8 mouse cellular contexts compared by ENCODE assay signal in the genomic region with DNA sequence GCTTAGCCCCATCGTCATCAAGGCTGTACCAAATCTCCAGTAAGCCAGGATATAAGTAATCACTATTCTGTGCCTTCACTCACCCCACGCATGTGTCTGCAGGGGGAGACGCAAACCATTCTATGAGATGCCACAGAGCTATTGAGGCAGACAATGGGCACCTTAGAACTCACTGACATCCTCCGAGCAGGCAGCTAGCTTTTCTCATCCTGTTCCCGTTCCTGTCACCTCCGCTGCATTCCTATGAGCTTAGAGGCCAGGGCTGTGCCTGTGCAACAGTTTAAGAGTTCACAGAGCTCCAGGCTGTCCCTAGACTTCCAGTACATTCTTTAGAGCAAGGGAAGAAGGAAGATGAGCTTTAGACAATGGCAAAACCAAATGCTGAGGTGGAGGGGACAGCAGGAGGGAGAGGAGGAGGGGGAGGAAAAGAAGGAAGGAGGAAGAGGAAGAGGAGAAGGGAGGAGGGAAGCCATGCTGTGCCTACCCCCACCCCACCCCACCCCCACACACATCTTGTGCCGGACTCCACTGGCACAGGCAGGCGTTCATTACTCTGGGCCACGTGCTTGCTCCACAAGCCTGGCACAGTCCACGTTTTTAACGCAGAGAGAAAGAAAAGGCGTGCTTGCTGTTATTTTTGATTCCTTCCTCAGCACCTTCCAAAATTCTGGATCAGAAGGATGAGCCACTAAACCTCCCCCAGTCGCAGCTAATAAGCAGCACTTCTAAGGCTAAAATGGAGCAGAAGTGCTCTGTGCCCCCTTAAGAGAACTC. TPM values are rescaled to one million over a fixed set of nuclear protein-coding genes. Genes with fewer than 3 reads are reported as not detected.
A peak's percentile ranks its signal among the peaks of the same experiment; 100 is the strongest.
DNase-seq lines count a peak whose midpoint lies in the region; ATAC-seq and TF ChIP-seq lines count a peak whose summit lies in the region.

No protein-coding gene starts in this region.

- no peaks in the 10 kb centered on the region for H3K27me3 ChIP-seq in heart, embryonic 10.5 days (ENCODE audit: insufficient read depth, poor library complexity, severe bottlenecking)
- H3K27me3 ChIP-seq in liver, adult 2 months (ENCODE audit: control insufficient read depth, insufficient read depth, low read length): no peaks in the 10 kb centered on the region
- H3K27me3 ChIP-seq in limb, embryonic 12.5 days: no peaks in the 10 kb centered on the region

- H3K27ac ChIP-seq in heart, embryonic 10.5 days: peak overlapping the region; percentile 72
- H3K27ac ChIP-seq in liver, adult 2 months (replicated peaks; ENCODE audit: insufficient read depth, low read depth, low read length): no peak overlapping the region
- H3K27ac ChIP-seq in limb, embryonic 12.5 days: 0 out of 2 replicates have a peak overlapping the region, but pooled peaks have one; percentile 23

- peaks cover 11% of the 10 kb centered on the region for H3K36me3 ChIP-seq in heart, embryonic 10.5 days
- H3K36me3 ChIP-seq in liver, adult 2 months (ENCODE audit: control insufficient read depth, insufficient read depth, low read length): no peaks in the 10 kb centered on the region
- H3K36me3 ChIP-seq in limb, embryonic 12.5 days: peaks cover 13% of the 10 kb centered on the region

- no peak overlapping the region for H3K9ac ChIP-seq in liver, adult 2 months (ENCODE audit: low read depth, low read length)
- no peak overlapping the region for H3K9ac ChIP-seq in limb, embryonic 12.5 days (replicated peaks)

- peak overlapping the region; percentile 18; the same call in 1 of the 2 replicates for H3K4me3 ChIP-seq in heart, embryonic 10.5 days
- H3K4me3 ChIP-seq in liver, adult 2 months (ENCODE audit: insufficient read depth, low read depth, low read length): no peak overlapping the region
- H3K4me3 ChIP-seq in limb, embryonic 12.5 days (replicated peaks): no peak overlapping the region

- TF ChIP-seq POLR2A in liver, adult 2 months (IDR thresholded peaks at IDR 0.05; ENCODE audit: extremely low read depth, insufficient read depth, low read length): no peak

- H3K79me2 ChIP-seq in liver, adult 2 months (ENCODE audit: control insufficient read depth, insufficient read depth, low read length): peaks cover 52% of the 10 kb centered on the region

- H3K4me2 ChIP-seq in limb, embryonic 12.5 days: no peak overlapping the region

- no peaks in the 10 kb centered on the region for H3K9me3 ChIP-seq in heart, embryonic 10.5 days
- H3K9me3 ChIP-seq in limb, embryonic 12.5 days: no peaks in the 10 kb centered on the region

- TF ChIP-seq CTCF in liver, adult 2 months (IDR thresholded peaks at IDR 0.05; ENCODE audit: low read depth, low read length): no peak

- peaks cover 96% of the 10 kb centered on the region for H3K4me1 ChIP-seq in heart, embryonic 10.5 days
- H3K4me1 ChIP-seq in liver, adult 2 months (ENCODE audit: control insufficient read depth, insufficient read depth, low read length): peaks cover 36% of the 10 kb centered on the region
- peaks cover 85% of the 10 kb centered on the region for H3K4me1 ChIP-seq in limb, embryonic 12.5 days (replicated peaks)

- WGBS in heart, embryonic 10.5 days: 46% methylated on average over 13 of the region's 13 CpGs
- WGBS in liver, adult 2 months: 57% methylated on average over 13 of the region's 13 CpGs
- WGBS in limb, embryonic 12.5 days: 71% methylated on average over 13 of the region's 13 CpGs

- no peak for DNase-seq in heart, embryonic 10.5 days (ENCODE audit: low spot score)
- no peak for DNase-seq in heart, adult 8-10 months (ENCODE audit: low spot score)
- DNase-seq in liver, adult 2 months (ENCODE audit: extremely low read depth, low read depth, low spot score): peak; percentile 43
- no peak for DNase-seq in liver
- peak; percentile 90 for DNase-seq in Muller cell, postnatal 12 days (ENCODE audit: inconsistent ontology term)
- DNase-seq in spleen, adult 18-20 months: no peak

- ATAC-seq in limb, embryonic 12.5 days (ENCODE audit: insufficient number of reproducible peaks, insufficient read depth, low FRiP score, low TSS enrichment, low read depth): no peak
- no peak for ATAC-seq in activated CD4-positive, CD25-positive, alpha-beta regulatory T cell, adult 4 months

RNA-seq across cellular contexts. Expression of gene Smad3, which starts 14.7 kb away (rescaled TPM):
- 15.2 and 20.0 TPM in 2 replicates for polyA plus RNA-seq in heart, embryonic 10.5 days (2016; fragmentation: Nextera tagmentation; extraction: Ambion mirVana)
- 10 to 100 TPM; 10.1 to 14.1 (median 12.5) TPM for total RNA-seq in heart, adult 8-10 months (2022)
- total RNA-seq in liver, adult 2 months (2014; rRNA removed): 5.7 and 8.1 TPM in 2 replicates
- polyA plus RNA-seq in liver, adult 2 months (2012; rRNA removed): 7.8 and 8.9 TPM in 2 replicates
- 39.9 and 43.4 TPM in 2 replicates for polyA plus RNA-seq in limb, embryonic 12.5 days (2016; fragmentation: Nextera tagmentation; extraction: Ambion mirVana)
- 10 to 100 TPM; 15.0 to 16.8 TPM for polyA plus RNA-seq in activated CD4-positive, CD25-positive, alpha-beta regulatory T cell, adult 4 months (2017; shearing (Covaris generic))

Comparison
In these comparisons a context has a peak if more than half of its experiments do, and no peak if none do; other contexts are left out.
1. DNase-seq: peak in liver, adult 2 months (single experiment) and Muller cell, postnatal 12 days (single experiment); none in heart, embryonic 10.5 days (single experiment), heart, adult 8-10 months (single experiment), liver (single experiment) and spleen, adult 18-20 months (0 of 2).